Mouse (Mus musculus): ENCODE data around the gene Il34.
"Not testable (repeated sequence)": the region's sequence is repeated elsewhere in the genome, so short reads cannot be mapped to it uniquely, and the experiment has no call there.

Gene Il34

GRCm38 (mm10) chr8:110810481-110811065 is 4.8 kb upstream of the Il34 start:
- DNase-seq (ENCODE audit: low spot score in 2 of 2), result no peak

GRCm38 (mm10) chr8:110809831-110810230 is 4.1 kb upstream of the Il34 start:
- DNase-seq (ENCODE audit: low spot score in 2 of 2), result no peak

- no peak for DNase-seq (ENCODE audit: low spot score in 2 of 2)
Measured at GRCm38 (mm10) chr8:110808495-110809472, 3.1 kb upstream of the Il34 start.

GRCm38 (mm10) chr8:110806146-110806545 is 422 bp upstream of the Il34 start:
- no peak for DNase-seq (ENCODE audit: low spot score in 2 of 2)

- no peak for DNase-seq (ENCODE audit: low spot score in 2 of 2)
Measured at GRCm38 (mm10) chr8:110804825-110805514, 754 bp downstream of the Il34 start.

GRCm38 (mm10) chr8:110803856-110804255 is 1.9 kb downstream of the Il34 start:
- DNase-seq (ENCODE audit: low spot score in 2 of 2), result no peak

GRCm38 (mm10) chr8:110802988-110803387 is 2.7 kb downstream of the Il34 start:
- no peak for DNase-seq (ENCODE audit: low spot score in 2 of 2)

- DNase-seq (ENCODE audit: low spot score in 2 of 2), result no peak
Measured at GRCm38 (mm10) chr8:110797086-110797485, 8.6 kb downstream of the Il34 start.

GRCm38 (mm10) chr8:110794363-110794965 is 11.3 kb downstream of the Il34 start:
- DNase-seq (ENCODE audit: low spot score in 2 of 2), result no peak

- DNase-seq (ENCODE audit: low spot score in 2 of 2), result no peak
Measured at GRCm38 (mm10) chr8:110793936-110794335, 11.8 kb downstream of the Il34 start.

GRCm38 (mm10) chr8:110793511-110793910 is 12.2 kb downstream of the Il34 start:
- DNase-seq (ENCODE audit: low spot score in 2 of 2), result no peak

- DNase-seq (ENCODE audit: low spot score in 2 of 2), result no peak
Measured at GRCm38 (mm10) chr8:110792574-110793200, 13.0 kb downstream of the Il34 start.

GRCm38 (mm10) chr8:110791164-110791563 is 14.6 kb downstream of the Il34 start:
- DNase-seq (ENCODE audit: low spot score in 2 of 2), result no peak

- no peak for DNase-seq (ENCODE audit: low spot score in 2 of 2)
Measured at GRCm38 (mm10) chr8:110790270-110790669, 15.5 kb downstream of the Il34 start.

GRCm38 (mm10) chr8:110789571-110789970 is 16.2 kb downstream of the Il34 start:
- DNase-seq (ENCODE audit: low spot score in 2 of 2), result no peak

- no peak for DNase-seq (ENCODE audit: low spot score in 2 of 2)
Measured at GRCm38 (mm10) chr8:110788981-110789380, 16.7 kb downstream of the Il34 start.

- DNase-seq (ENCODE audit: low spot score in 2 of 2), result no peak
Measured at GRCm38 (mm10) chr8:110787411-110787954, 18.2 kb downstream of the Il34 start.

GRCm38 (mm10) chr8:110786934-110787333 is 18.8 kb downstream of the Il34 start:
- DNase-seq (ENCODE audit: low spot score in 2 of 2), result no peak

GRCm38 (mm10) chr8:110786501-110786900 is 19.2 kb downstream of the Il34 start:
- DNase-seq (ENCODE audit: low spot score in 2 of 2), result not testable (repeated sequence)

GRCm38 (mm10) chr8:110785366-110785765 is 20.4 kb downstream of the Il34 start:
- DNase-seq (ENCODE audit: low spot score in 2 of 2), result no peak

Data from frontal cortex, postnatal 14 days (tissue).